Mouse (Mus musculus) ovary, adult 18-20 months (tissue): Measurements from ENCODE around the gene Psma6.

ENCODE experiments used
- DNase-seq: peaks from one replicate; pipeline ENCODE4 v3.0.0; 2022; ENCODE audit warnings: low spot score, mixed read lengths

The Psma6 gene

DNA sequence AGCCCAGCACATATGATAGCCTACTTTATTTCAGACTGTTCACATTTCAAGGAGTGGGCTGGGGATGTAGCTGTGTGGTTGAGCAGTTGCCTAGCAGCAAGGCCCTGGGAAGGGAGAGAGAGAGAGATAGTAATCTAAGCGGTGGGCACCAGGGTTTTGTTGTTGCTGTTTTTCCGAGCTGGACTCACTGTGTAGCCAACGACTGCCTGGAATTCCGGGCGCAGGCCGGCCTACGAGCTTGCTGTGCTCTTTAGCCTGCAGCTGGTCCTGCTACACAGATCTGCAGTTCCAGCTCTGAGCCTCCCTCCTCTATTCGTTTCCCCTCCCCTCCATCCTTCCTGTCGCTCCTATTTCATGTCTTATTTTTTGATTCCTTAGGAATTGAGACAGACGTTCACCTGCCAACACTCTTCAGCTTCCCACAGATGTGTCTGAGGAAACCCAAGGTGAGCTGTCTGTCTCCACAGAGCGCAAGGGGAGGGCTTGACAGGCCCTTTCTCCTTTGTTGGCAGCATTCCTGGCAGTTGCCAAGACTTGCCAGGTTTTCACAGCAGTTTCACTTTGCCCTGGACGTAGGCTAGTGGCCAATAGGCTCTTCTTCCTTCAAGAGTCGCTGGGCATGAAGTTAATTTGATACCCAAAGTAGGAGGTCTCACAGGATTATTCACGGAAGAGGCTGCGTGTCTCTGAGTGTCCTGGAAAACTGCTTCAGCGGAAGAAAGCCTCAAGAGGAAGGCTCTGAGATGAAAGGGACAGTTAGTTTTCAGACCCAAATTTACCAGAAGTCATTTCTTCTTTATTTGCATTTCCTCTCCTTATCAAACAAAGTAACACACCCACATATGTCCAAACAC lies 80.2 kb downstream of the Psma6 start:
- DNase-seq = peak; percentile 57

DNA sequence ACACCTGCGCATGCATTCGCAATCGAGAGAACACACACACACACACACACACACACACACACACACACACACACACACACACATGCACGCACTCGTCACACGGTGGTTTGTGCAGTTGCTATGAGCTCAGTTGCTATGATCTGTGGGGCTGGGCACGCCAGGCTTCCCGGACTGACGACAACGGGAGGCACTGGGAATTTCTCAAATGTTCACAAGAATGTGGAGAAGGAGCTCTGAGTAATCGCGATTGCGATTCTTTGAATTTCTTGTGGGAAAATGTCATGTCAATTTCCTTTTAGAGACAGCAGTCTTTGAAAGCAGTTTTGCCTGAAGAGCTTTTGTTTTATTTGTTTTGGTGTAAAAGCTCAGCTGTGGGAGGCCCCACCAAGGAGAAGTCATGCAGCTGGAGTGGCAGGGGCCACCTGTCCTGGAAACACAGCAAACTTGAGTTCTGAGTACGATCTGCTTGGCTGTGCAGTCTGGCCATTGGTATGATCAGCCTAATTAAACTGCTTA lies 80.9 kb downstream of the Psma6 start:
- no peak for DNase-seq

DNA sequence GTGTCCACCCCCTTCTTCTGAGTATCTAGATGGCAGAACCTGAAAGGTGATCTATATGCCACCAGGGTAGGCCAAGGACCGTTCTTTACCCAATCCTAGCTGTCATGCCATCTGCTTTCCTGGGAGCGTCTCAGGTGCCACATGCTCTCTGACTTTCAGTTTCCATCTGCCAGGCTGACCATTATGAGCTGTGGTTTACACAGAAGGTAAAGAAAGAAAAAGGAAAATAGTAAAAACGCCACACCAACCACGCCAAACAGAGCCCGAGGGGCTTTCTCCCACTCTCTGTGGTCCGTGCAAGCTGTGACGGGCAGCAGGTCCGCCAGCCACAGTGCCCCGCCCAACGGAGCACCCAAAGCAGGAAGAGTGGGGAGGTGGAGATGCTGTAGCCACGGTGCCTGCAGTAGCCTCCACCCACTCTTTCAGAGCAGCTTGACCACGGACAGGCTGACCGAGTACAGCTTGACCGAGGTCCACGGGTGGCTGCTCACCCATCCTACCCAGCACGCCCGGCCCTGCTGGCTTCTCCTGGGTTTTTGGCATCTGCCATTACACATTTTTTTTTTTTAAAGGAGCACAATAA lies 81.5 kb downstream of the Psma6 start:
- DNase-seq = peak; percentile 72

DNA sequence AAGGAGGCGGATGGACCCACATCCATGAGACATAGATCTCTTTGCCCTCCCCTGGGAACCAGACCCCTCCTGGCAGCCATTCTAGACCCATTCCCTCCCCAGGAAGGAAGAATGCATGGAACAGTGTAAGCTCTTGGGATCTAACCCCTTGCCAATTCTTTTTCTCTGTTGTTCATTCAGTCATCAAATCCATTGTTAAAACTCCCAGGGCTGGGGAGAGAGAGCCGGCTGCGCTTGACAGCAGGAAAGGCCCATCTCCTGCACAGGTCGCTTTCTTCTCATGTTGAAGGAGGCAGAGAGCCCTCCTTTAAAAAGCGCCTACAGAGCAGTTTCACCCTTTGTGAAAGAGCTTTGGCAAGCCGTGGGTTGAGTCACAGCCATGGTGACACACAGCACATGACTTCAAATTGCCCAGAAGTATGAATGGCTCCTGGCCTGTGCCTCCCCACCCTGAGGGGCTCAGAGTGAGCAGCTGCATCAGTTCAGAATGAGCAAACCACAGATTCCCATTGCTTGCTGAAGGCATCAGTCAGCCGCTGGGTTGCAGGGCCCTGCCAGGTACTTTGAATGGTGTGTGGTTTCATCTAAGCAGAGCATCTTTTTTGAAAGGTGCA lies 82.2 kb downstream of the Psma6 start:
- DNase-seq = no peak

DNA sequence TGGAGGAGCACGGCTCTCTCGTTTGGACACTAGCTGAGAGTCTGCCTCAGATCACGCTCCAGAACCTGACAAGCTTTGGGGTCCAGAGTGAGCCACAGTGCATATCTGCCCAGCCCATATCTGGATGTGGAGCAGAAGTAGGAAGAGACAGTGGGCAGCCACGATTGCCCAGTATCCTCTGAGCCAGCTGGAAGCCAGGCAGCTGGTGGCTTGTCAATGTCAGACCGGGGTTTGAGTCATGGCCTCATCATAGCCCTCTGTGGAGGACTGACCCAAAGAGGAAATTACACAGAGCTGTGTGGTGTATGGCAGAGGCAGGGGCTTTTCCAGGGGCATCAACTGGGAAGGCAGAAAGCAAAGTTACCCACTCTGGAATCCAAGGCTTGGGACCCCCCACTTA lies 82.8 kb downstream of the Psma6 start:
- no peak for DNase-seq

DNA sequence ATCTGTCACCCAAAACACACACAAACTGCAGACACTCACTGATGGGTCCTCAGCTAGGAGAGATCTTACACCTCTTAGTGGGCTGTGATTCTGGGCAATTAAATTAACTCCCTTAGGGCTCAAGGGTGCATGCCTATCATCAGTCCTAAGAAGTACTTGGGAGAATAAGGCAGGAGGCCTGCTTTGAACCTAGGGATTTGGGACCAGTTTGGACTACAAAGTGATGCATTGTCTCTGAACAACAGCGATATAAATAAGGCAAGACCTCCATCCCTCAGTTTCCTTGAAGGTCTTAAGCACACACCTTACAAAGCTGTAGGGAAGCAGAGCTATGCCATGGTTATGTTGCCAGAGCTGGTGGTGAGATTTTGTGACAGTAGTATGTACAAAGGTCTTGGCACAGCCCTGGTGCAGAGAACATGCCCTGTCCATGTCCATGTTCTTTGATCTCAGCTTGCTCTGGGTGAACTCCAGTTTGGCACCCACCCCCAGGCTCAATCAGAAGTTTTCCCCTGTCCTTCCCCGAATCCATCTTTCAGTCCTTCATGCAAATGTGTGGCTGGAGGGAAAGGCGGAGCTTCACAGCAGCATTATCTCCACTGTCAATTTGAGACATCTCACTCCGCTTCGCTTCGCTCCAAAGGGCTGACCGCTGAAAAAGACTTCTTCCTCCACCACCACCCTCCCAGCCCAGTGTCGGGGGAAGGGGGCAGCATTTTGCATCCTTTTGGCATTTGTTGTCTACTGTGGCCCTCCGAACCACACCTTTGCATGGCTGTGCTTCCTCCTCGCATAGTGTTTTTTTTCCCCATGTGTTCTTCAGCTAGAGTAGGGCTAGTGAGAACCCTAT lies 83.5 kb downstream of the Psma6 start:
- no peak for DNase-seq
